Mouse (Mus musculus): ENCODE measurements at regions not wholly inside any gene's neighbourhood (a gene's known extent, or its start where the extent isn't known, plus 50 kb on each side); places are given as distances from the start of the nearest gene placed in this dataset.
"Not testable (repeated sequence)": the region's sequence is repeated elsewhere in the genome, so short reads cannot be mapped to it uniquely, and the experiment has no call there.

DNA sequence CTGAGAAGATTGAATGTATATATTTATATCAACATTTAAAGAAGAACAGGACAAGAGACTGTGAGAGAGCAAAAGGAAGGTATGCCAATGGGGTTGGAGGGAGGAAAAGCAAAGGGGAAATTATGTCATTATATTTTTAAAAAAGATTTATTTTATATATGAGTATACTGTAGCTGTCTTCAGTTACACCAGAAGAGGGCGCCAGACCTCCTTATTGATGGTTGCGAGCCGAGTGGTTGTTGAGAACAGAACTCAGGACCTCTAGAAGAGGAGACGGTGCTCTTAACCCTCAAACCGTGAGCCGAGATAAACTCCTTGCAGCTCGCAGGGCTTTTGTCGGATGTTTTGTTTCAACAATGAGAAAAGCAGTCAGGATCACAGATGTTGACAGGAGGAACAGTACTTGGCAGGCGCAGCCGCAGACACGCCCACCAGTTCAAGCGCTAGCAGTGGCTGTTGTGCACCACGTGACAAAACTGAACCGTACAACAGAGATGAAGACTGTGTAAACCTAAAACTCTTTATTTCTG, 158.7 kb downstream of the Mat2b start:
- DNase-seq (ENCODE audit: low read depth, low spot score) = no peak

DNA sequence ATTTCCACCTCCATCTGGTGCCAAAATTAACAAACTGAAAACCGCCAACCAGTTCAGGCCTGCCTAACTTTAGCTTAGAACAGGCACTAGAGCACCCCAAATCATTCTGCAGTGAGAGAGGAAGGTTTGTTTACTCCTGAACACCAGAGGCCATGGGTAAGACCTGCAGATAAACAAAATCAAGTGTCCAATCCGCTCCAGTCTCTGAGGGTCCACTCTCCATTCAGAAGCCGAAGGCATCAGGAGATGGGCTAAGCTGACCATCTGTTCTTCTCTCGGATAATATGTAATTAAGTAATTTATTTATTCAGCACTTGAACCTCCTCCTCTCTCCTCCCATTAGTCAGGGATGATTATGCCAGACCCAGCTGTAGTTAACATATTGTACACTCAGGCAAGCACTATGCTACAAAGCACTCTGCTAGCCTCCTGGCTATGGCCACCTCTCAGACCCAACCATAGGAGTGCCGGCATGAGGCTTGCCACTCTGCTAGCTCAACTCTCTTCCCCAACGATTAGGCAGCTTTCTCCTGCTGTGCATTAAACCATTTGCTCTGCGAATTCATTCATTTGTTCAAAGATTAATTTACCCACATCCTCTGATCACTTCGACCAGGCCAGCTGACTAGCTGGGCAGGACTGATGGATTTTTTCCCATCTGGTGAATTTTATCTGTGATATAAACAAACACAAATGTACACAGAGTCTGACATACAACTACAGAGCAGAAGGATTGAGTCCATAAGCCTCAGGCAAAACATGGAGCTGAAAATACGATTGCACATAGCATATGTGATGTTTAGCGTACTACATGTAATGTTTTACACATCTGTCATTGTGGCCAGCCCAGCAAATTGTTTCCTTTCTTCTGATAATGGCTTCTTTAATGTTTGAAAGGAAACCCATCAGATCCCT, 184.4 kb downstream of the Mat2b start:
- no peak for DNase-seq (ENCODE audit: low read depth, low spot score)

DNA sequence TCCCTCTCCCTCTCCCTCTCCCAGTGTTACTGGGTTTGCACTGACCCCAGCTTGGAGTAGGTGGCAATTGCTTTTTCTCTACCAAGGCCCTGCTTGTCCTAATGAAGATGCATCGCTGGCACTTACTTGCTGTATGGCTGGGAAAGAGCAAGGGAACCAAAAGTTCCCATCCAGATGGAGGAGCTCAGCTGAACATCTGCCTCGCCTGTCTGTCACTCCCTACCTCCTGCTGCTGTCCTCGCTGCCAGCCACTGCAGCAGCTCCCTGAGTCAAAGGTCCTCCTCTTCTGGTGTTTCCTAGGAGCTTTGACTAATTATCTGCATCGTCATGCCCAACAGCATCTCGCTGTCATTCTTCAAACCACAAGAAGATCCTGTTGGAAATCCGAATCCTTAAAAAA, 203.4 kb downstream of the Mat2b start:
- no peak for DNase-seq (ENCODE audit: low read depth, low spot score)

DNA sequence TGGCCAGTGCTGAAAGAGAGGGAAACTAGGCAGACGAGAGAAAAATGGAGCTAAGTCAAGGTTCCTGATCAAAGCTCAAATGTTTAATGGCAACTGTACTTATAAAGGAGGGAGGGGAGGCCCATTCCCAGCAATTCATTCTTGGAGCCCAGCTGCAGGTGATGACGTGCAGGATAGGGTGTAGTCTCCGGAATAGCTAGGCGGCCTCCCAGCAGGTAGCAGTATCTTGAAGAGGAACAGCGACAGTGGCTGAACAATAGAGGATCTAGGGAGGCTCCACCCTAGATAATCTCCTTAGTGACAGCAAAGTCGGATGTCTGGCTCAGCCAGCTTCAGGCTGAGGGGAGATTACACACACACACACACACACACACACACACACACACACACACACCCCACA, 216.8 kb downstream of the Mat2b start:
- DNase-seq (ENCODE audit: low read depth, low spot score) = not testable (repeated sequence)

GRCm38 (mm10) chr11:40477294-40477693, 217.7 kb downstream of the Mat2b start:
- no peak for DNase-seq (ENCODE audit: low read depth, low spot score)

GRCm38 (mm10) chr11:40469080-40469705, 225.8 kb downstream of the Mat2b start:
- no peak for DNase-seq (ENCODE audit: low read depth, low spot score)

DNA sequence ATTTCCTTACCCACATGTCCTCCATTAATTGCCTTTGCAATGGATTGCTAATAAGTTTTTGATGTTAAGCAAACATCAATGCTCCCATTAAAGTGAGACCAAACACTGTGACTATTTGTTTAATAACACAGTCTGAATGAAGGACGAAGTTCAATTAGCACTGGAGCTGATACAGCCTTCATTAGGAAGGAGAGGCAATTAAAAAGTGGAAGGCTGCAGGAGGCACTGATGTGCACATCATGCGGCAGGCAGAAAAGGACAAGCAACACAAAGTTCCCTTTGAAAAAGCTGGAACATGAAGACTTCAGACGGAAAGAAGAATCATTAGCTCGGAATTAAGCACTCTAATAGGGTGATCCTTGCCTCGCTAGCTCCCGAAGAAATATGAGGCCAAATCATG, 238.4 kb downstream of the Mat2b start:
- no peak for DNase-seq (ENCODE audit: low read depth, low spot score)

GRCm38 (mm10) chr11:40454994-40455393, 240.0 kb downstream of the Mat2b start:
- not testable (repeated sequence) for DNase-seq (ENCODE audit: low read depth, low spot score)

DNA sequence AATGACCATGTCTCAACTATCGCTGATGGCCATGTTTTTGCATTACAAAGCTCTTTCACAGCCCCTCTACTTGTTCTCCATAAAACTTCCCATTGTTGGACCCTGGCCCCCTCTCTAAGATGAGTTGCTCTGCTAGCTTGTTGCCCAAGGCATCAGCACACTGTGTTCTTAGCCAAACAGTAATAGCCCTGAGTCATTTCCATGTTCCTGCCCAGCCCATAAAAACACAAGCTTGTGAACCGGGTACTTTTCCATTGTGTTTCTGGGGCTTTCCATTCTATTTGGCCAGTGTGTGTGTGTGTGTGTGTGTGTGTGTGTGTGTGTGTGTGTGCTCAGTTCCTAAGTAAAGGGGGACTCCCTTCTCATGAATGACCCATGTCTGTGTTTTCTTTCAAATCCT, 248.2 kb downstream of the Mat2b start:
- DNase-seq (ENCODE audit: low read depth, low spot score) = no peak

DNA sequence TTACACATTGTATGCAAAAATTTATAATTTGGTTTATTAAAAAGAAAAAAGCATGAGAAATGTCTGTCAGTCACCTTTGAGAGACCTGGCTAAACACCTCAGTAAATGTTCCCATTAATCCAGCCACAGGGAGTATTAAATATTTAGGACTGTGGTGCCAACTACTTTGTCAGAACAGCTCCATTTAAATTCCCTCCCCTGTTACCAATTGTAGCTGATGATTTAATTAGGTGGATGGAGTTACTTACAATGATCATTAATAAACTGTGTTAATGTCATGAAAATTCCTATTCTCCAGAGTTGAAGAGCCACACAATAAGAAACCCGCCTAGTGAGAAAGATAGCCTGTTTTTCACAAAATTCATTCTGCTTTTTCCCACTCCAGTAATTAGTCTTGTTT, 261.0 kb downstream of the Mat2b start:
- no peak for DNase-seq (ENCODE audit: low read depth, low spot score)

GRCm38 (mm10) chr11:40428858-40429257, 266.1 kb downstream of the Mat2b start:
- no peak for DNase-seq (ENCODE audit: low read depth, low spot score)

DNA sequence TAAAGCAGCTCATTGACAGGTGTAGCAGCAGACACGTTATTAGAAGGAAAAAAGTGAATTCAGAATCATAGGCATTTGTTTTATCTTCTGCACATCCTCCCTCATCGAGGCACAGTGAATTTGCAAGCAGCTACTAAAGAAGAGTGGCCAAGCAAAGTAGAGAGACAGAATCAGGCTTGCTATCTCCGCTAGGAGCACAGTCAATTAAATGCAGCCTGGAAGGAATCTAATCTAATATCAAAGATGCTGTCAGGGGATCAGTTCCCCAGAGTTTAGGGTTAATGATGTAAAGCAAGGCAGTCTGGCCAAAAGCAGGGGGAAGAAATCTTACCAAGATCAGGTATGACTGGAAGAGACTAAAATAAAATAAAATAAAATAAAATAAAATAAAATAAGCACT, 270.7 kb downstream of the Mat2b start:
- DNase-seq (ENCODE audit: low read depth, low spot score) = no peak

DNA sequence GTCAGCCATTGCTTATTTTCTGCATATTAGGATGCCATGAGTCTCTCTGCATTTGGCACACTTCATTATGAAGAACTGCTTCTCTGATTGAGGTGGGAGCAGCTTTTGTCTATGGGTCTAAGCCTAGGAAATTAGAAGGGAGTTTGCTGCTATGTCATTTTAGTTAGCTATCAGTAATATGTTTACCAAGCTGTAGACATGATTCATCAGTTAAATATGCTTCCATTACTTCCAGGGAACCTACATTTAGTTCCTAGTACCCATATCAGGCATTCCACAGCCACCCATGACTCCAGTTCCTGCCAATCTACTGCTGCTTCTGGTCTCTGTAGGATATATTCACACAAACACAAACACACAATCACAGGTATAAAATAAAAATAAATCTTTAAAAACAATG, 287.4 kb downstream of the Mat2b start:
- no peak for DNase-seq (ENCODE audit: low read depth, low spot score)

- no peak for DNase-seq (ENCODE audit: low read depth, low spot score)
These were observed 292.8 kb downstream of the Mat2b start for GRCm38 (mm10) chr11:40402249-40402648.

- no peak for DNase-seq (ENCODE audit: low read depth, low spot score)
These were observed 297.4 kb downstream of the Mat2b start for GRCm38 (mm10) chr11:40397453-40398104.

DNA sequence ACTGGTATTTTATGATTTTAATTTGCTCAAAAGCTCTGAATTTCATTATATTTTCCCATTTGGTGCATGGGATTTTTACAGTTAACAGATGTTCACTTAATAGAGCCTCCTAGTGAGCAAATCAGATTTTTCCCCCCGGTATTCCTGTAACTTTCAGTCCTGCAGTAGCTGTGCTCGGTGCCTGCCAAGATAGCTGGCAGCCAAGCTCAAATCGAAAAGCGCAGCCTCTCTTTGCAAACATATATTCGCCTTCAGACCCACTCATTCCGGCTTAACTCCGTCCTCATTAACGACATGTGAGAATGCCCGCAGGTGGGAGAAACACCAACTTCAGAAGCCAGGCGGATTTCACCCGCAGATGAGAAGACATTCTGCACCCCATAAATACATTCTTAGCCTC, 299.7 kb downstream of the Mat2b start:
- DNase-seq (ENCODE audit: low read depth, low spot score) = no peak

- no peak for DNase-seq (ENCODE audit: low read depth, low spot score)
These were observed 300.1 kb downstream of the Mat2b start for GRCm38 (mm10) chr11:40394864-40395266.

- DNase-seq (ENCODE audit: low read depth, low spot score) = no peak
These were observed 300.7 kb downstream of the Mat2b start for GRCm38 (mm10) chr11:40394283-40394758.

- no peak for DNase-seq (ENCODE audit: low read depth, low spot score)
These were observed 314.3 kb downstream of the Mat2b start for GRCm38 (mm10) chr11:40380696-40381095.

DNA sequence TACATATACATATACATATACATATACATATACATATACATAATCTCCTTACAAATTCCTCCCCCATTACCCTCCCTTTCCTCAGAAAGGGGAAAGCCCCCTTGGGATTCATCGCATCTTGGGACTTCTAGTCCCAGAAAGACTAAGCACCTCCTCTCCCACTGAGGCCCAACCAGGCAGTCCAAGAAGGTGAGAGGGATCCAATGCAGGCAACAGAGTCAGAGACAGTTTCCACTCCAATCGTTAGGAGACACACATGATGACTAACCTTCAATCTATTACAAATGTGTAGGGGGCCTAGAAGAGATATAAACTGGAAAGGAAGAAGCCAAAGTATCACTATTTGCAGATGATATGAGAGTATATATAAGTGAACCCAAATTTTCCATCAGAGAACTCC, 323.3 kb downstream of the Mat2b start:
- DNase-seq (ENCODE audit: low read depth, low spot score) = no peak

- no peak for DNase-seq (ENCODE audit: low read depth, low spot score)
These were observed 328.4 kb downstream of the Mat2b start for GRCm38 (mm10) chr11:40366573-40366972.

GRCm38 (mm10) chr11:40362530-40363185, 332.3 kb downstream of the Mat2b start:
- no peak for DNase-seq (ENCODE audit: low read depth, low spot score)
